Mouse (Mus musculus): Measurements from ENCODE around the gene Ccdc130. TPM values are rescaled to one million over a fixed set of nuclear protein-coding genes. Genes with fewer than 3 reads are reported as not detected.

Ccdc130 gene
- total RNA-seq, 2 experiments from 2014 or later: 22.1 to 25.5 TPM

Small RNAs within 50 kb of the gene (microRNA-seq; reads per million reads assigned to microRNA genes)
- gene Mir23a: 4,213 to 5,941 reads per million in 2 experiments
- gene Mir24-2: 0 reads per million in 2 experiments
- 58.5 to 114 reads per million in 2 experiments for gene Mir27a
- gene Mir3074-2: 0 reads per million in 2 experiments

Other genes with a start within 250 kb of the Ccdc130 start
- 10 to 100 TPM; 11.2 to 13.5 TPM for gene Palm3, start 248.9 kb downstream of the Ccdc130 start, total RNA-seq (2021)
- gene Il27ra, start 227.8 kb downstream of the Ccdc130 start, total RNA-seq (2021): 1 to 10 TPM; 1.4 to 1.7 TPM
- gene Rln3, start 225.4 kb downstream of the Ccdc130 start, total RNA-seq (2021): not detected
- gene Gm10643, start 205.2 kb downstream of the Ccdc130 start, total RNA-seq (2021): 1 to 10 TPM; 3.0 to 5.3 TPM
- gene Rfx1, start 203.5 kb downstream of the Ccdc130 start, total RNA-seq (2021): 10 to 100 TPM; 20.9 to 21.5 TPM
- 10 to 100 TPM; 31.8 to 31.9 TPM for gene Dcaf15, start 165.6 kb downstream of the Ccdc130 start, total RNA-seq (2021)
- gene Podnl1, start 144.4 kb downstream of the Ccdc130 start, total RNA-seq (2021): not detected
- 10 to 100 TPM; 59.8 to 68.1 TPM for gene Cc2d1a, start 122.4 kb downstream of the Ccdc130 start, total RNA-seq (2021)
- gene 4930432K21Rik, start 122.4 kb downstream of the Ccdc130 start, total RNA-seq (2021): 1 to 10 TPM; 1.5 to 1.7 TPM
- gene Nanos3, start 85.2 kb downstream of the Ccdc130 start, total RNA-seq (2021): 1 to 10 TPM; 7.8 to 8.4 TPM
- gene Zswim4, start 33.3 kb downstream of the Ccdc130 start, total RNA-seq (2021): 10 to 100 TPM; 18.0 to 18.3 TPM
- 100 to 1,000 TPM; 138 to 140 TPM for gene D8Ertd738e, start 20.7 kb downstream of the Ccdc130 start, total RNA-seq (2021)
- 10 to 100 TPM; 27.4 to 29.0 TPM for gene Mri1, start 13.1 kb downstream of the Ccdc130 start, total RNA-seq (2021)
- 100 to 1,000 TPM; 222 to 231 TPM for gene Cacna1a, start 118.1 kb upstream of the Ccdc130 start, total RNA-seq (2021)